Mouse (Mus musculus) B cell, adult 67 days (primary cell): ENCODE measurements around the gene C2. TPM values are rescaled to one million over a fixed set of nuclear protein-coding genes. Genes with fewer than 3 reads are reported as not detected.

Experiments used
- total RNA-seq, 2 experiments: library from RNA; stranded (reverse); gene quantifications; 4 replicates each; pipeline ENCODE4 v1.2.4; 2023

C2 gene
- total RNA-seq, result 1 to 10 TPM; 2.4 to 2.6 TPM

DNA sequence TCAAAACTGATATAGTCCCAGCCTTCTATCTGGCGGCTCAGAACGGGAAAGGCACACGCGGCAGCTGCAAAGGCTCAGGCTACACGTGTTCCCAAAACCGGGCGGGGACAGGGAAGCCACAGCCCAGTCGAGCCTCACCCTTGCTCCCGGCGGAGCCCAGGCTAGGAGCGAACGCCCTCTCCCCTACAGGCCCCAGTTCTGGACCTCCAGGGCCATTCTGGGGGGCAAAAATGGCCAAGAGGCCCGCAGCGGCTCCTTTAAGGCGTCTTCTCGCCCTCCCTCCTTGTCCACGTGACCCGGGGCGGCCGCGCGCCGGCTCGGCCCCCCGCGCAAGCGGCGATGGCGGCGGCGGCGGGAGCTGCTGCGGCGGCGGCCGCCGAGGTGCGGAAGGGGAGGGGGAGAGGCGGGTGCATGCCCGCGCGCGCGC, at the start of gene C2, which contains the start of gene Ehmt2:
C2 (minus strand) TSS at position 106 of the 427 bp plus-strand sequence.
Ehmt2 (plus strand) TSS at position 310 of the 427 bp plus-strand sequence.

GRCm38 (mm10) chr17:34931061-34931734, 33.1 kb upstream of the C2 start, which contains the start of gene Neu1:
Gene Neu1 (plus strand): TSS chr17:34931253.

DNA sequence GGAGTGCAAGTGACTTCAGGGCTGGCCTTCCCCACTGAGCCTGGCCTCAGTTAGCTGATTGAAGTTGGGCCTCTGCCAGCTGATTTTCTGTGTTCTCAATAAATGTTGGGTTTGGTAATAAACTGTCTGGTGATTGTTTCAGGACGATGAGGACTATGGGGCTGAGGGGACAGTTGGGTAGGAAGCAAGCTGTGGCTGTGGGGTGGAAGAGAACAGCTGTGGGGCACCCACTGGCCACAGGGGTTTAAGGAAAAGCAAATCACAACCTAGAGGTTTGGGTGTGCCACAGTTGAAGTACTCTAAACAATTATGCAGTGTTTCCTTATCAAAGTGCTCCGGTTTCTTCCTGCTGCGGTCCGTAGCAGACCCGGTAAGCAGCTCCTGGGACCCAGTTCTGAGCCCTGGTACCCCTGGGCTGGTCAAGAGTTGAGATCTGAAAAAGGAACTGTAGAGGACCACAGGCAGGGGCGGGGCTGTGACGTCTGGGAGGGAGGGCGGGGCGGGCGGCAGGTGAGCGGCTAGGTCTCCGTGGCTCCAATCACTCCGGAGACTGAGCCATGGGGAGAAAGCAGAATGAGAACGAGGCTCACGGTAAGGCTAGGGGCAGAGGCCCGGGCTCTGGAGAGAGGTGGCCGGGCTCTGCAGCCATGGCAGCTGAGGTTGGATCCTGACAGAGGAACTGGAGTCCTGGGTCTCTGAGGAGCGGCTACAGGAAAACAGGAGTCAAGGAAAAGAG, 16.0 kb upstream of the C2 start, which contains the start of gene Slc44a4:
Slc44a4 (plus strand) TSS at position 537 of the 736 bp plus-strand sequence.

DNA sequence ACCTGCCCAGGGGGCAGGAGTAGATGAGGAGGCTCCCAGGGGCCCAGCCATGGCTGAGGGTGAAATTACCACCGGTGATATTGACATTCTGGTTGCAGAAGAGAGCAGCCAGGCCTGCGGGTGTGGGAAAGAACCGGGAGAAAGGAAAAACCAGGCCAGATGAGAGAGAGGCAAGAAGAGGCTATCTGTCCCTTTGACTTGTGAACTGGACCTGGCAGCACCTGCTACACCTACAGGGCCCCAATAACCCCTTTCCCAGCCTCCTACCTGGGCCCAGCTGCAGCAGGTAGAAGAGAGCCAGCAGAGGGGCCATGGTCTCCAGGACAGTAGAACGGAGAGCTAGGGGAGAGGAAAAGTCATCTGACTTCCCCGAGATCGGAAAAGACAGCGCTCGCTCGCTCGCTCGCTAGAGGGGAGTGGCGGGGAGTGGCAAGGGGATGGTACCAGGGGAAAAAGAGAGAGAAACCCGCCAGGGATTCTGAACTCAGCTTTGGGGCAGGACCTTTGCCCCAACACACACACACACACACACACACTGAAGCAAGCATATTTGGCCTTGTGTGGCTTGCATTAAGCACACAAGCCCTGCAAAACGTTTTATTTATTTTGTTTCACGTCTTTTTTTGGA, 16.3 kb downstream of the C2 start, which contains the start of gene Gm20547:
Gm20547 (minus strand) TSS at position 360 of the 628 bp plus-strand sequence.

GRCm38 (mm10) chr17:34879336-34879879, 18.7 kb downstream of the C2 start, which contains the start of gene Zbtb12:
Gene Zbtb12 (plus strand): TSS chr17:34879483.

DNA sequence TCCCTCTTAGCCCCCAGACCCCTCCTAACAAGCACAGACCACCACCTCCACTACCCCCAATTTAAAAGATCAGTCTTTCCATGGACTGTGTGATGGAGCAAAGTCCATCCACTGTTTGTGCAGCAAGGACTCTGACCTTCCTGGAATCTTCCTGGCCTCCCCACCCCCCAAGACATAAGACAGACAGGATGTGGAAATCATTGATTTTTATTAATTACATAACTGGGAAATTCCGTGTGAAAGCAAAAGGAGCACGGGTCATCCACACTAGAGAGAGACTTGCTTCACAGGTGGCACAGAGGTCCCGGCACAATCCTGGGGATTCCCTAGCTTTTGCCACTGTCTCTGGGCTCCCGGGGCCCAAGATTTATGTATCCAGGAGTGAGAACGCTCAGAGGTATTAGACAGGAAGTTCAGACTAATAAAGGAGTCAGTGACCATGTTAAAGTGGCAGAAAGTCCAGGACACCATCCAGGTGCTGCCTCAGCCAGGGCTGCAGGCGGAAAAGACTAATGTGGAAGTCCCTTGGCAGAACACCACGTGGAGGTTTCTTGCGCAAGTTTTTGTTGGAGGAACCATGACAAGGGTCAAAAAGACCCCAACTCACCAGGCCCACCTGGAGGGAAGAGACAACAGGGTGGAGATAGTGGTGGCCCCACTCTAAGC, 35.5 kb downstream of the C2 start, which contains the start of gene Cfb:
Cfb (minus strand) TSS at position 103 of the 666 bp plus-strand sequence.

DNA sequence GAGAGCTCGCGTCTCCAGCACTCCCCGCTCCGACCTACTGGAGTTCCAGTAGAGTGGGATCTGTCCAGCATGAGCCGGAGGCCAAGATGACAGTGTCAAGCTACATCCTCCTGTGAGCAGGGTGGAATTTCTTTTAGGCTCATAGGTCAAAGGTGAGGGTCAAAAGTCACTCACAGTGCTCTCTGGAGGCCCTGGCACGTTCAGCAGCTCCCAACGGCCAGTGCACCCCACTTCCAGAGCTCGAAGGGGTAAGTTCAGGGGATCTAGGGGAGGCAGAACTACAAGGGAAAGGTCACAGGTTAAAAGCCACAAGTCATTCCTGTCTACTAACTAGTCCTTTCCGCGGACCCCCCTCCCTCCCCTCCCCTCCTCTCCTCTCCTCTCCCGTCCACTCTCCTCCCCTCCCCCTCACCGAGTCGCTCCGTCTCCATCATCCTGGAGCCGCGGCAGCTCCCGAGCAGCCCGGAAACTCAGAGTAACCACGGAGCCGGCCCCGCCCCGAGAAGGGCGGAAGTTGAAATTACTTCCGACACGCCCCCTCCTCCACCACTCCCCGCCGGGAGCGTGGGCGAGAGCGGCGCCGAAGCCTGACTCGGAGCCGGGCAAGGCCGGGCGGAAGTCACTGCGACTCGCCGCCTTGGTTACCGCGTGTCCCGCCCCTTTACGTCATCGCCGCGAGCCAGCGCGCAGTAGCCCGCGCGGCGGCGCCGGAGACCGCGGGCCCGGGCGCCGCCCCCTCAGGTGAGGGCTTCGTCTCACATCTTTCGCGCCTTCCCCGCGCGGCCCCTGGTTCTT, 48.1 kb downstream of the C2 start, which contains the start of the genes Skiv2l and Nelfe:
Skiv2l (minus strand) TSS at position 489 of the 795 bp plus-strand sequence.
Nelfe (plus strand) TSS at position 670 of the 795 bp plus-strand sequence.

DNA sequence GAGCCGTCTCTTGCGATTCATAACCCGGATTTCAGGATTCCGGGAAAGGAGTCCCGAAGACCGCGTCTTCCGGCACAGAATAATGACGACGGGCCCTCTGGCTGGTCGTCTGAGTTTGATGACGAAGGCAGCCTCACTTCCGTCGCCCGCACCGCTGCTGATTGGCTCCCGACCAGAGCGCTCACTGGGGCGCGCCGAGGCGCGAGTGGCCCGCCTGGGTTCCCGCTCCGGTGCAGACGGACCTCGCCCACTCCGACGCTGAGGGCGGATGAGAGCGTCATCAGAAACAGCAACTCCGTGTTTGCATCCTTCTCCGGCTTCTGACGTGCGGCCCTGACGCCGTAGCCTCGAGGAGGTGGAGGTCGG, 61.2 kb downstream of the C2 start, which contains the start of the genes Stk19 and Dxo:
Stk19 (minus strand) TSS at position 90 of the 366 bp plus-strand sequence.
Dxo (plus strand) TSS at position 164 of the 366 bp plus-strand sequence.

Other genes with a start within 250 kb of the C2 start
- gene Tnxb, start 227.7 kb downstream of the C2 start, total RNA-seq, result not detected
- gene C4b, start 154.4 kb downstream of the C2 start, total RNA-seq, result 1 to 10 TPM in 1 of 2 experiments, under 1 TPM in 1; 0.47 to 1.2 TPM
- not detected for gene Cyp21a1, start 93.7 kb downstream of the C2 start, total RNA-seq
- 10 to 100 TPM; 57.8 to 67.8 TPM for gene Stk19, start 61.3 kb downstream of the C2 start, total RNA-seq
- 10 to 100 TPM; 87.2 to 90.1 TPM for gene Dxo, start 61.2 kb downstream of the C2 start, total RNA-seq
- 100 to 1,000 TPM; 106 to 113 TPM for gene Skiv2l, start 48.1 kb downstream of the C2 start, total RNA-seq
- gene Nelfe, start 47.9 kb downstream of the C2 start, total RNA-seq, result 10 to 100 TPM; 32.7 to 37.8 TPM
- gene Cfb, start 35.7 kb downstream of the C2 start, total RNA-seq, result under 1 TPM in 1 of 2 experiments, not detected in 1; 0.41 TPM
- 10 to 100 TPM in 1 of 2 experiments, 1 to 10 TPM in 1; 9.4 to 13.1 TPM for gene Zbtb12, start 18.8 kb downstream of the C2 start, total RNA-seq
- gene Gm20547, start 16.2 kb downstream of the C2 start, total RNA-seq, result not detected
- 100 to 1,000 TPM; 169 to 178 TPM for gene Ehmt2, start 204 bp upstream of the C2 start, total RNA-seq
- gene Slc44a4, start 16.2 kb upstream of the C2 start, total RNA-seq, result not detected
- gene Neu1, start 33.0 kb upstream of the C2 start, total RNA-seq, result 10 to 100 TPM; 64.3 to 86.9 TPM
- gene Hspa1b, start 61.0 kb upstream of the C2 start, total RNA-seq, result 100 to 1,000 TPM in 1 of 2 experiments, 1 to 10 TPM in 1; 9.1 to 108 TPM
- gene Gm20481, start 71.6 kb upstream of the C2 start, total RNA-seq, result not detected
- 10 to 100 TPM in 1 of 2 experiments, 1 to 10 TPM in 1; 3.8 to 37.9 TPM for gene Hspa1a, start 73.9 kb upstream of the C2 start, total RNA-seq
- gene Hspa1l, start 74.4 kb upstream of the C2 start, total RNA-seq, result not detected
- 10 to 100 TPM; 32.1 to 32.7 TPM for gene Lsm2, start 83.6 kb upstream of the C2 start, total RNA-seq
- 100 to 1,000 TPM; 290 to 310 TPM for gene Vars, start 102.7 kb upstream of the C2 start, total RNA-seq
- gene Vwa7, start 118.3 kb upstream of the C2 start, total RNA-seq, result under 1 TPM; 0.50 to 0.75 TPM
- gene Sapcd1, start 129.8 kb upstream of the C2 start, total RNA-seq, result 1 to 10 TPM; 4.8 to 5.7 TPM
- 10 to 100 TPM in 1 of 2 experiments, 1 to 10 TPM in 1; 9.7 to 13.8 TPM for gene Msh5, start 148.5 kb upstream of the C2 start, total RNA-seq
- gene Clic1, start 151.7 kb upstream of the C2 start, total RNA-seq, result 100 to 1,000 TPM; 210 to 218 TPM
- 1 to 10 TPM; 3.4 to 5.2 TPM for gene Ddah2, start 160.8 kb upstream of the C2 start, total RNA-seq
- gene Ly6g6c, start 167.1 kb upstream of the C2 start, total RNA-seq, result not detected
- not detected for gene Mpig6b, start 167.9 kb upstream of the C2 start, total RNA-seq
- not detected for gene Ly6g6e, start 178.6 kb upstream of the C2 start, total RNA-seq
- gene Ly6g6d, start 179.8 kb upstream of the C2 start, total RNA-seq, result not detected
- not detected for gene Ly6g6f, start 187.3 kb upstream of the C2 start, total RNA-seq
- 10 to 100 TPM; 71.6 to 74.8 TPM for gene Abhd16a, start 191.0 kb upstream of the C2 start, total RNA-seq
- not detected for gene Ly6g5c, start 210.0 kb upstream of the C2 start, total RNA-seq
- 1 to 10 TPM; 1.5 to 1.7 TPM for gene Ly6g5b, start 217.2 kb upstream of the C2 start, total RNA-seq
- gene Gpank1, start 223.2 kb upstream of the C2 start, total RNA-seq, result 10 to 100 TPM; 31.1 to 34.0 TPM
- gene Csnk2b, start 223.8 kb upstream of the C2 start, total RNA-seq, result 100 to 1,000 TPM; 126 to 147 TPM
- gene D17H6S53E, start 228.1 kb upstream of the C2 start, total RNA-seq, result 10 to 100 TPM; 16.6 to 25.1 TPM
- under 1 TPM; 0.56 to 0.93 TPM for gene Apom, start 233.8 kb upstream of the C2 start, total RNA-seq
- gene Bag6, start 236.9 kb upstream of the C2 start, total RNA-seq, result 100 to 1,000 TPM; 412 to 463 TPM